Mouse (Mus musculus): ENCODE data around the gene Dnajc25.

DNA sequence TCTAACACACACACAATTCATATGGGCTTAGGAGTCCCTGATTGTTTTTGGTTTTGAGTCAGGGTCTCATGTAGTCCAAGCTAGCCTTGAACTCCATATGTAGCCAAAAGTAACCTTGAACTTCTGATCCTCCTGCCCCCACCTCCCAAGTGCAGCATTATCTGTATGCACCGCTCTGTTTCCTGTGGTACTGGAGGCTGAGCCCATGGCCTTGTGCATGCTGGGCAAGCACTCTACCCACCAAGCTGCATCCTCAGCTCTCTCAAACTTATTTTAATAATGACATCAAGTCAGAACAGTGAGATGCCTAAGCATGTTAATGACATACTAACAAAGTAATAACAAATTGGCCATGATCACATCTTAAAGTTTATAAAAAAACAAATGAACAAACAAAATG is 56.2 kb downstream of the Dnajc25 start:
- TF ChIP-seq CTCF (IDR thresholded peaks at IDR 0.05; ENCODE audit: extremely low read depth, insufficient read depth, low read length) (no peak), POLR2A (IDR thresholded peaks at IDR 0.05; ENCODE audit: extremely low read depth, insufficient read depth, low read length) (no peak)
